Mouse (Mus musculus) inflammation-experienced regulatory T-cells, adult 6 months (primary cell): ENCODE measurements around the gene Tmem72. TPM values are rescaled to one million over a fixed set of nuclear protein-coding genes. Genes with fewer than 3 reads are reported as not detected.

Experiments used
- ATAC-seq: one replicate; pipeline ENCODE4 v1.8.0; 2017
- polyA plus RNA-seq, 3 experiments: library from polyadenylated mRNA; unstranded; fragments of 100-300 nt; shearing (Covaris generic); gene quantifications; one replicate each; pipeline ENCODE4 v1.2.1; 2017

Gene Tmem72
- under 1 TPM in 2 of 3 experiments, not detected in 1; 0.03 TPM for polyA plus RNA-seq

GRCm38 (mm10) chr6:116716666-116717065 lies at the start of gene Tmem72:
TSS of gene Tmem72 (minus strand) at chr6:116716913.
- ATAC-seq = no peak

GRCm38 (mm10) chr6:116764524-116764923 lies 47.8 kb upstream of the Tmem72 start:
- ATAC-seq = no peak

GRCm38 (mm10) chr6:116762333-116762732 lies 45.6 kb upstream of the Tmem72 start:
- ATAC-seq = no peak

- no peak for ATAC-seq
Measured at GRCm38 (mm10) chr6:116760181-116760580, 43.5 kb upstream of the Tmem72 start.

- no peak for ATAC-seq
Measured at GRCm38 (mm10) chr6:116756364-116756763, 39.7 kb upstream of the Tmem72 start.

GRCm38 (mm10) chr6:116738046-116738445 lies 21.3 kb upstream of the Tmem72 start:
- no peak for ATAC-seq

- ATAC-seq = no peak
Measured at GRCm38 (mm10) chr6:116735361-116735760, 18.6 kb upstream of the Tmem72 start.

- no peak for ATAC-seq
Measured at GRCm38 (mm10) chr6:116733577-116733976, 16.9 kb upstream of the Tmem72 start.

- no peak for ATAC-seq
Measured at GRCm38 (mm10) chr6:116724489-116725160, 7.9 kb upstream of the Tmem72 start.

GRCm38 (mm10) chr6:116718920-116719319 lies 2.2 kb upstream of the Tmem72 start:
- ATAC-seq = no peak

GRCm38 (mm10) chr6:116718361-116718760 lies 1.6 kb upstream of the Tmem72 start:
- ATAC-seq = no peak

GRCm38 (mm10) chr6:116717851-116718250 lies 1.1 kb upstream of the Tmem72 start:
- ATAC-seq = no peak

GRCm38 (mm10) chr6:116715166-116715565 lies 1.5 kb downstream of the Tmem72 start:
- ATAC-seq = no peak

- no peak for ATAC-seq
Measured at GRCm38 (mm10) chr6:116714576-116714975, 2.1 kb downstream of the Tmem72 start.

GRCm38 (mm10) chr6:116713966-116714365 lies 2.7 kb downstream of the Tmem72 start:
- ATAC-seq = no peak

GRCm38 (mm10) chr6:116712503-116712902 lies 4.2 kb downstream of the Tmem72 start:
- no peak for ATAC-seq

GRCm38 (mm10) chr6:116712062-116712461 lies 4.7 kb downstream of the Tmem72 start:
- no peak for ATAC-seq

GRCm38 (mm10) chr6:116704320-116704719 lies 12.4 kb downstream of the Tmem72 start:
- no peak for ATAC-seq

- ATAC-seq = no peak
Measured at GRCm38 (mm10) chr6:116700821-116701220, 15.9 kb downstream of the Tmem72 start.

GRCm38 (mm10) chr6:116697896-116698425 lies 18.8 kb downstream of the Tmem72 start:
- no peak for ATAC-seq

- no peak for ATAC-seq
Measured at GRCm38 (mm10) chr6:116697413-116697812, 19.3 kb downstream of the Tmem72 start.

- no peak for ATAC-seq
Measured at GRCm38 (mm10) chr6:116694346-116694745, 22.4 kb downstream of the Tmem72 start.

- no peak for ATAC-seq
Measured at GRCm38 (mm10) chr6:116693639-116694038, 23.1 kb downstream of the Tmem72 start.

GRCm38 (mm10) chr6:116682317-116682716 lies 34.4 kb downstream of the Tmem72 start:
- peak; percentile 38 for ATAC-seq
